Mouse (Mus musculus) layer of hippocampus, adult 8-10 months (tissue): ENCODE results near the gene Ano9. TPM values are rescaled to one million over a fixed set of nuclear protein-coding genes. Genes with fewer than 3 reads are reported as not detected.

Experiments
- DNase-seq, 2 experiments: peaks; one replicate each; pipeline ENCODE4 v3.0.0; 2022; ENCODE audit warnings: low spot score in 2 of 2
- total RNA-seq, 4 experiments: library from RNA; stranded (reverse); gene quantifications; 2 replicates each; pipeline ENCODE4 v1.2.4; 2022

The Ano9 gene
- total RNA-seq, 4 experiments from 2014 or later: not detected

GRCm38 (mm10) chr7:141103161-141103560, 14.4 kb downstream of the Ano9 start:
- no peak for DNase-seq

DNA sequence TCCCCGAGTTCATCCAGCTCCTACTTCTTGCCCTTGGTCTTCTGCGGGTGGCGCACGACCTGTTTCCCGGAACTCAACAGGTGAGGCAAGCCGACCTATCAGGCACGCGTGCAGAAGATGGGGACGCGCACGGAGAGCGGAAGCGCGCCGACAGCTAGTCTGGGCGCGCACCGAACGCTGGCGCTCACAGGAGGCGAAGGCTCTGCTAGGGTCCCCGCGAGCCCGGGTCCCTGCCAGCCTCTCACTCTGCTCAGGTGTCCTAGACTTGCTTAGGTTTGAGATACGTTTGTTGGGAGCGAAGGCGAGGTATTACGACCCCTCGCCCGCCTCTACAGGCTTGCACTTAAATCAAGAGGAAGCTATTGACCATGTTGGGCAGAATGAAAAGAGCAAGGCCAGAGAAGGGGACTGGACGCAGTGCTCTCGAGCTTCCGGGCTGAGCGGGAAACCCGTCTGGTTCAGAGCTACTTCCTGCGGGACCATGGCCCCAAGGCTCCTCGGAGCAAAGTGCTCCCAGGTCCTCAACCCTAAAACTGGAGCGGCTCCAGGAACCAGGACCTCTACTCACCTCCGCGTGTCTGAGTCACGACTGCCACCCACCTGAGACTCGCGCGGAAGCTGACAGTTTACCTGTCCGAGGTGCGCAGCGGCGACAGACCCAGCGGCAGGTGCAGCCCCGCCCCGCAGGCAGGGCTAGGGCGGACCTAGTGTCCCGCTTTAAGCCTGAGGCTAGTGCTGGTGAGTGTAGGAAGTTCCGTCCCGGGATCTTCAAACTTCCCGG, 17.5 kb downstream of the Ano9 start, which contains the start of gene Sigirr:
TSS of gene Sigirr (minus strand) at position 662 of the 781 bp plus-strand sequence.
- no peak for DNase-seq

DNA sequence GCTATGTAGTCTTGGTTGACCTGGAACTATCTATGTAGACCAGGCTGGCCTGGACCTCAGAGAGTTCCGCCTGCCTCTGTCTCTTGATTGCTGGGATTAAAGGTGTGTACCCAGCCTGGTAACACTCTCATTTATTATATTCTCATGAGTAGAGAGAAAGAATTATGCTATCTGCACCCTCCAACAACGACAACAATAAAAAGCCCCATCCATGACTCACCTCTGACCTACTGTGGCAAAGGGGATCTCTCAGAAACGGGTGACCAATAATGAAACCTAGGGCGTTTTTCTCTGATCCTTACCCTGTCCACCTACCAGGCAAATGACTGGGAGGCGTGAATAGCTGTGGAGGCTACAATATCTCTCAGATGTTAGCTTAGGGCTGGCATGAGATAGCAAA, 20.4 kb downstream of the Ano9 start:
- no peak for DNase-seq

GRCm38 (mm10) chr7:141096649-141097056, 21.0 kb downstream of the Ano9 start:
- no peak for DNase-seq

DNA sequence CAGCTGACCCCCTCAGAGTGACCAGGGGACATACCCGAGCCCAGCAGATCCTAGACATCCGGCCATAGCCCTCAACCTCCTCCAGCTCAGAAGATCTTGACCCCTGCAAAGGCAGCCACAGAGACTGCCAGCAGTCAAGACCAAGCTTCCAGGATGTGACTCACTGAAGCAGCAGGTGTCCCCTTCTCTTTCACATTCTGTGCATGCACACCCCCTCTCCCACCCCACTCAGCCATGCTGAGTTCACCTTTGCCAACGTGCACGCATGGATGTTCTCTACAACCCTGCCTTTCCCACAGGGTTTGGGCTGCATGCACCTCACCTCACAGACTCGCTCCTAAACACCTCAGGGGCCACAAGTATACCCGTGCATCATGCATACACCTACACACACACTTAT, 21.6 kb downstream of the Ano9 start:
- DNase-seq: no peak

GRCm38 (mm10) chr7:141094487-141095205, 23.0 kb downstream of the Ano9 start:
- no peak for DNase-seq

GRCm38 (mm10) chr7:141093950-141094349, 23.7 kb downstream of the Ano9 start:
- DNase-seq: no peak

- peak; percentile 32 to 48 for DNase-seq
Measured at GRCm38 (mm10) chr7:141092051-141092735, 25.4 kb downstream of the Ano9 start.

DNA sequence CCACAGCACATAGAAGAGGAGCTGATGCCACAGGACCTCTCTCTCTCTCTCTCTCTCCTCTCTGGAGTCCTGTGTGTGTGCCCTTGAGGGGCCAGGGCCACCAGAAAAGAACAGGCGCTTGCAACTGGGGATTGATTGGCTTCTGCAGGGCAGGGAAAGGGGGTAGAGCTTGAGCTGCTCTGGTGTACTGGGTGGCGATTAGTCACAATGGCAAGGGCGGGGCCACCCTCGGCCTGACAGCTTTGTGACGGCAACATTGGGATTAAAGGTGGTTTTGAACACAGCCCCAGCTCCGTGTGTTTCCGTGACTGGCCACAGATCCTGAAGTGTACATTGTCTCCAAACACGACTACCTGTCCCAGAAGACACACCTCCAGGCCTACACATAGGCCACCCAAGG, 27.4 kb downstream of the Ano9 start:
- DNase-seq: no peak

- no peak for DNase-seq
Measured at GRCm38 (mm10) chr7:141088473-141088872, 29.1 kb downstream of the Ano9 start.

DNA sequence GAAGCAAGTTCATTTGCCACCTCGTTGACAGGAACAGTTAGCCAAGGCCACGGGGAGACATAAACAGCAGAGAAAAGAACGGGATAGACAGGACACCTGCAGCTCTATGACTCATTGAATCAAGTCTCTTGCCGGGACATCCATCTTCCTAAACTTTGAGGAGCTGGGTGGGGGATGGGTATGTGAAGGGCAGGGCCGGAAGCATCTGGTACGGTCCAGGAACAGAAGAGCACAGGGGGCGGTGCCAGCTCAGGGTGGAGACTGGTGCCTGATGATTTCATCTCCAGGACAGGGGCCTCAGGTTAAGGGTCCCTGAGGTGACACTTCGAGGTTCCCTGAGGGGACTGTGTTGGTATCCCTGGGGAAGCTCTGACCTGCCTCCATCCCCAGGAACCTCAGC, 29.7 kb downstream of the Ano9 start:
- no peak for DNase-seq

DNA sequence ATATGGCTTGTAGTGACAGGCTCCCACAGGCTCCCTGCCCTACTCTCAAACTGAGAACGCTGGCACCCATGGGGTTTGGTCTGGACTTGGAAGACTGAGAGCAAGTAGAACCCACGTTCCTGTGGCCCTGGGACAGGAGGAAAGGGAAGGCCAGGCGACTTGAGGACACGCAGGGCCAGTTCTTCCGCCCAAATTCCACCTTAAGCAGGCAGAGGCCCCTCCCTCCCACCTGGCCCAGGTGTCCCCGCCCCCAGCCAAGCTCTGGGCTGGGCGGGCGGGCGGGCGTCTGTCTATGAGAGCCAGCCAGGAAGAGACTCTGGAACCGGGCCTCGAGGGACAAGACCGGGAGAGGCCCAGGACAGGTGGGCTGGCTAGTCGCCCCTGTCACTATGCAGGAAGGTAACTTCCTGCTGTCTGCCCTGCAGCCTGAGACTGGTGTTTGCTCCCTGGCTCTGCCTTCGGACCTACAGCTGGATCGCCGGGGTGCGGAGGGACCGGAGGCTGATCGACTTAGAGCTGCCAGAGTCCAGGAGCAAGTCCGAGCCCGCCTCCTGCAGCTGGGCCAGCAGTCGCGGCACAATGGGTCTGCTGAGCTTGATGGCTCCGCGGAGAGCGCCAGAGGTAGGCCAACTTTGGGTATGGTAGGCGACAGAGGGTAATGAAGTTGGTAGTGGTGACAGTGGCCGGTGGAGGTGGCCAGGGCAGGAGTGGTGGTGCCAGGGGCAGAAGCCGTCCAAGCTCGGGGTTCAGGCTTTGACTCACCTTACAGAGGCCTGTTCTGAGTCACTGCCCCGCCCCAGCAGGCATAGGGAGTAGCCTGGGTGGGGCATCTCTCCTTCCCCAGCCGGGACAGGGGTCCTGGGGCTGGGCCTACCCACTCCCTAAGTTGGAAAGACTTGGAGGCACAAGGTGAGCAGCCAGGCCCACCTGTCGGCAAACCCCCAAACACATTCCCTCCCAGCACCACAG, 37.8 kb downstream of the Ano9 start:
- DNase-seq: no peak

DNA sequence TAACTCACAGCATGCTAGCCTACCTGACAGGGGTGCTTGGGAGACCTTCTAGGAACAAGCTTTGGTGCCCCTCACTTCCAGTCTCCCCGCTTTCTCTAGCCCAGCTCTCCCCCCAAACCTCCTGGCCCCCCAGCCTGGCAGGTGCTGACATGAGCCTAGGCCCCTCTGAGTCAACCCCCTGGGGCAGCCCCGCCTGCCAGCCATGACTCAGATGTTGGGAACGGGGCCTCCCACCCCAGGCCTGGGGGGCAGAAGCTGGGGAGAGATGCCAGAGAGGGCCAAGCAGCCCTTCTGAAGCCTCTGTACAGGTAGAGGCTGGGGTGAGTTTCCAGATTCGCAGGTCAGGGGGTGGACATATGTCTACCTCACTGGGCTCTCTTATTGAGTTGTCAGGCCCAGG, 38.7 kb downstream of the Ano9 start:
- DNase-seq: no peak

DNA sequence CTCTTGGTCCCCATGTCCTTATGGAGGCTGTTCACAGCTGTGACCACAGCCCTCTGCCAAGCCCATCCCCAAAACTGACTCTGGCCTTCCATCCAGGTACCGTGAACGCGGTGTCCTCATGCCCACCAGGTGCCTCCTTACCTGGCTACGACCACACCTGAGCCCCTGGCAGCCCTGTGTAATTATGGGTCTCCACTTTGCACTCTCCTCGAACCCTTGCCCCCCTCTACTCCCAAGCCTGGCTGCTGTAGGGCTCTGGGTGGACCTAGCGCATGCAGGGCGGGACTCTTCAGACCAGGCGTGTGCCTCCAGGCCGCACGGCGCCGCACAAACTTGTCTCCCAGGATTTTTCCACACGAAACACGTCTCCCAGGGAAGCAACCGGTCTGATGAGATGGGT, 39.8 kb downstream of the Ano9 start, which contains the start of gene Pkp3:
TSS of gene Pkp3 (plus strand) at position 378 of the 400 bp plus-strand sequence.
- no peak for DNase-seq

- no peak for DNase-seq
Measured at GRCm38 (mm10) chr7:141073782-141074181, 43.8 kb downstream of the Ano9 start.

DNA sequence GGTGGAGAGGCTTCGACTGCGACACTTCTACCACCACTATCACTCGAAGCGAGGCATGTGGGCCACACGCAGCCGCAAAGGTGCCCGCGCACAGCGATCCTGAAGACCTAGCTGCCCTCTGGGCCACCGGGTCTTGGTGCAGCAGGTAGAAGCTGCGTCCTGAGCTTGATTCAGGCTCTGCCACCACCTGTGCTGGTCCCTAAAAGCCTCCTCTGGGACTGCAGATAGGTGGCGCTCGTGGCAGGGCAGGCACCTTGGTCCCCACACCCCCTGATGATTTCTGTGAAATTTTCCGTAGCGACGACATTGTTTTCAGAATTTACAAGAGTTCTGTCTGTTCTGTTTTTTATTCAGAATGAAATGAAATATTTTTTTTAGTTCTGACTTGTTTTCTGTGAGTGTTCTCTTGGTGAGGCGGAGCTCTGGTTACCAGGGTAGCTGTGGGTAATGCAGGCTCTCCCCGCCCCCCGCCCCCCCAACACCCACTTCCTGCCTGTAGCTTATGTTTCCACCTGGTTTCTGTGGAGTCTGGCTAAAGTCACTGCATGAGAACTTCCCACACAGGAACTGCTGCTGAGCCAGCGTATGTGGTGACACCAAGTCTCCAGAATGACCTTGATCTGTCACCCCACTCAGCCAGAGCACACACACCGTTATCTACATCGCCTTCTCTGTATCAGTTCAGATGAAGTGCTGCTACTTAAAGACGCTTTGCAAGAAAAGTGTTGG, 45.4 kb downstream of the Ano9 start:
- peak in 1 of 2 experiments; percentile 57 for DNase-seq

GRCm38 (mm10) chr7:141070058-141070862, 47.3 kb downstream of the Ano9 start:
- DNase-seq: peak; percentile 70 to 80

GRCm38 (mm10) chr7:141068351-141068750, 49.3 kb downstream of the Ano9 start:
- no peak for DNase-seq

GRCm38 (mm10) chr7:141064576-141064975, 53.0 kb downstream of the Ano9 start:
- DNase-seq: no peak
